Mouse (Mus musculus): Measurements from ENCODE around the gene Oit3.

DNA sequence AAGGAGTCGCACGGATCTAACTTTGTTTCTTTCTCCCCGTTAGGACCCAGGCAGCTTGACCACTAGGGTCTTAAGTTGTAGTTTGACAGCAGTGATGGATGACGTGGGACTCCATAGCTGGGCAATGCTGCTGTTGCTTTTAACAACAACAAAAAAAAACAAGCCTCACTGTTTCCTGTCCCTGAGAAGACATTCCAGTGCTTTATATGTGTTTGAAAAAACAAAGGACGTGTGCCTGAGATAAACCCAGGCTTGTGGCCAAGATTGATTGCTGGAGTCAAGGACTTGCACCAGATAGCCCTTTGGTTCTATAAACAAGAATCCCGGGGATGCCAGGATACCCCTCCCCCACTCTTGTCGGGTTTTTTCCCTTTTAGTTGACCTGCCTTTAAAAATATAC, 1.6 kb upstream of the Oit3 start:
- peak; percentile 25 for TF ChIP-seq CTCF (IDR thresholded peaks at IDR 0.05)
- peak; percentile 72 for TF ChIP-seq EP300 (IDR thresholded peaks at IDR 0.05)
